Mouse (Mus musculus): ENCODE results near the gene Ralgapa2.

GRCm38 (mm10) chr2:146490926-146491325, 21.2 kb downstream of the Ralgapa2 start:
- TF ChIP-seq KAT2A (conservative IDR thresholded peaks at IDR 0.05; ENCODE audit: low read depth, low read length) (no peak), EP300 (IDR thresholded peaks at IDR 0.05; ENCODE audit: low read depth in 1 of 2, low read length in 2 of 2) (no peak), ETS1 (IDR thresholded peaks at IDR 0.05; ENCODE audit: low read depth, low read length) (no peak)
